Mouse (Mus musculus): Measurements from ENCODE around the gene Speer4e. TPM values are rescaled to one million over a fixed set of nuclear protein-coding genes. Genes with fewer than 3 reads are reported as not detected.
"Not testable (repeated sequence)": the region's sequence is repeated elsewhere in the genome, so short reads cannot be mapped to it uniquely, and the experiment has no call there.

Speer4e gene
- polyA plus RNA-seq (2015; fragmentation: Nextera tagmentation; extraction: Ambion mirVana), result not detected in 2 replicates

- H3K9me3 ChIP-seq (ENCODE audit: low read length); H3K9ac ChIP-seq (replicated peaks; ENCODE audit: low read depth); DNase-seq (ENCODE audit: low spot score); ATAC-seq; H3K4me2 ChIP-seq (replicated peaks; ENCODE audit: low read depth, low read length); H3K27ac ChIP-seq (ENCODE audit: low read length); H3K4me3 ChIP-seq (ENCODE audit: low read depth, low read length); H3K4me1 ChIP-seq (ENCODE audit: insufficient read depth, low read depth, low read length); H3K36me3 ChIP-seq (ENCODE audit: insufficient read depth, low read length); H3K27me3 ChIP-seq (replicated peaks; ENCODE audit: insufficient read depth, low read length): not testable (repeated sequence)
- 10% methylated on average over 1 of the region's 1 CpGs for WGBS
These were observed at the start of gene Speer4e for GRCm38 (mm10) chr5:14938329-14938728. Gene Speer4e (minus strand): TSS chr5:14938429.

- peak; percentile 35; the same call in 1 of the 2 replicates for ATAC-seq
- not testable (repeated sequence) for DNase-seq (ENCODE audit: low spot score); H3K4me1 ChIP-seq (ENCODE audit: insufficient read depth, low read depth, low read length); H3K4me3 ChIP-seq (ENCODE audit: low read depth, low read length); H3K36me3 ChIP-seq (ENCODE audit: insufficient read depth, low read length); H3K27ac ChIP-seq (ENCODE audit: low read length); H3K27me3 ChIP-seq (replicated peaks; ENCODE audit: insufficient read depth, low read length); H3K4me2 ChIP-seq (replicated peaks; ENCODE audit: low read depth, low read length); H3K9ac ChIP-seq (replicated peaks; ENCODE audit: low read depth); H3K9me3 ChIP-seq (ENCODE audit: low read length)
- 34% methylated on average over 5 of the region's 6 CpGs for WGBS
These were observed 48.6 kb upstream of the Speer4e start for GRCm38 (mm10) chr5:14986649-14987387.

- DNase-seq (ENCODE audit: low spot score); H3K4me3 ChIP-seq (ENCODE audit: low read depth, low read length); H3K4me2 ChIP-seq (replicated peaks; ENCODE audit: low read depth, low read length); H3K36me3 ChIP-seq (ENCODE audit: insufficient read depth, low read length); H3K9ac ChIP-seq (replicated peaks; ENCODE audit: low read depth); H3K9me3 ChIP-seq (ENCODE audit: low read length); H3K27me3 ChIP-seq (replicated peaks; ENCODE audit: insufficient read depth, low read length); ATAC-seq; H3K4me1 ChIP-seq (ENCODE audit: insufficient read depth, low read depth, low read length); H3K27ac ChIP-seq (ENCODE audit: low read length): not testable (repeated sequence)
- WGBS, result no CpG with 5 or more reads among the region's 1 CpGs
These were observed 40.6 kb upstream of the Speer4e start, which contains the start of gene Gm10354 for GRCm38 (mm10) chr5:14978835-14979234. Gene Gm10354 (minus strand): TSS chr5:14978935.

GRCm38 (mm10) chr5:14977368-14977767 is 39.1 kb upstream of the Speer4e start:
- H3K9ac ChIP-seq (replicated peaks; ENCODE audit: low read depth); DNase-seq (ENCODE audit: low spot score); H3K9me3 ChIP-seq (ENCODE audit: low read length); H3K4me3 ChIP-seq (ENCODE audit: low read depth, low read length); H3K27ac ChIP-seq (ENCODE audit: low read length); H3K4me1 ChIP-seq (ENCODE audit: insufficient read depth, low read depth, low read length); H3K36me3 ChIP-seq (ENCODE audit: insufficient read depth, low read length); H3K4me2 ChIP-seq (replicated peaks; ENCODE audit: low read depth, low read length); ATAC-seq; H3K27me3 ChIP-seq (replicated peaks; ENCODE audit: insufficient read depth, low read length): not testable (repeated sequence)
- 68% methylated on average over 4 of the region's 4 CpGs for WGBS

- not testable (repeated sequence) for H3K27me3 ChIP-seq (replicated peaks; ENCODE audit: insufficient read depth, low read length); ATAC-seq
- 49% methylated on average over 3 of the region's 4 CpGs for WGBS
These were observed 37.1 kb upstream of the Speer4e start for GRCm38 (mm10) chr5:14975294-14975693.

GRCm38 (mm10) chr5:14972841-14973240 is 34.6 kb upstream of the Speer4e start:
- 72% methylated on average over 3 of the region's 3 CpGs for WGBS
- not testable (repeated sequence) for H3K4me3 ChIP-seq (ENCODE audit: low read depth, low read length); H3K4me1 ChIP-seq (ENCODE audit: insufficient read depth, low read depth, low read length); H3K27ac ChIP-seq (ENCODE audit: low read length); H3K9ac ChIP-seq (replicated peaks; ENCODE audit: low read depth); DNase-seq (ENCODE audit: low spot score); H3K9me3 ChIP-seq (ENCODE audit: low read length); H3K4me2 ChIP-seq (replicated peaks; ENCODE audit: low read depth, low read length); H3K36me3 ChIP-seq (ENCODE audit: insufficient read depth, low read length); ATAC-seq; H3K27me3 ChIP-seq (replicated peaks; ENCODE audit: insufficient read depth, low read length)

More at GRCm38 (mm10) chr5:14975294-14975693, 37.1 kb upstream of the Speer4e start:
- not testable (repeated sequence) for H3K4me2 ChIP-seq (replicated peaks; ENCODE audit: low read depth, low read length); H3K9ac ChIP-seq (replicated peaks; ENCODE audit: low read depth); H3K4me3 ChIP-seq (ENCODE audit: low read depth, low read length); H3K4me1 ChIP-seq (ENCODE audit: insufficient read depth, low read depth, low read length); H3K9me3 ChIP-seq (ENCODE audit: low read length); H3K27ac ChIP-seq (ENCODE audit: low read length); H3K36me3 ChIP-seq (ENCODE audit: insufficient read depth, low read length); DNase-seq (ENCODE audit: low spot score)

GRCm38 (mm10) chr5:14963821-14964220 is 25.6 kb upstream of the Speer4e start:
- not testable (repeated sequence) for ATAC-seq; H3K4me1 ChIP-seq (ENCODE audit: insufficient read depth, low read depth, low read length); H3K27me3 ChIP-seq (replicated peaks; ENCODE audit: insufficient read depth, low read length); H3K4me3 ChIP-seq (ENCODE audit: low read depth, low read length); H3K27ac ChIP-seq (ENCODE audit: low read length); H3K9ac ChIP-seq (replicated peaks; ENCODE audit: low read depth); H3K4me2 ChIP-seq (replicated peaks; ENCODE audit: low read depth, low read length); DNase-seq (ENCODE audit: low spot score); H3K36me3 ChIP-seq (ENCODE audit: insufficient read depth, low read length); H3K9me3 ChIP-seq (ENCODE audit: low read length)
- 80% methylated on average over 13 of the region's 13 CpGs for WGBS

- not testable (repeated sequence) for H3K4me3 ChIP-seq (ENCODE audit: low read depth, low read length); H3K4me1 ChIP-seq (ENCODE audit: insufficient read depth, low read depth, low read length); H3K9me3 ChIP-seq (ENCODE audit: low read length); H3K9ac ChIP-seq (replicated peaks; ENCODE audit: low read depth); H3K27me3 ChIP-seq (replicated peaks; ENCODE audit: insufficient read depth, low read length); DNase-seq (ENCODE audit: low spot score); ATAC-seq; H3K27ac ChIP-seq (ENCODE audit: low read length); H3K36me3 ChIP-seq (ENCODE audit: insufficient read depth, low read length); H3K4me2 ChIP-seq (replicated peaks; ENCODE audit: low read depth, low read length)
- 78% methylated on average over 4 of the region's 4 CpGs for WGBS
These were observed 23.3 kb upstream of the Speer4e start for GRCm38 (mm10) chr5:14961502-14961901.

GRCm38 (mm10) chr5:14955928-14956706 is 17.9 kb upstream of the Speer4e start:
- H3K36me3 ChIP-seq (ENCODE audit: insufficient read depth, low read length); H3K27ac ChIP-seq (ENCODE audit: low read length); ATAC-seq; H3K27me3 ChIP-seq (replicated peaks; ENCODE audit: insufficient read depth, low read length); H3K9me3 ChIP-seq (ENCODE audit: low read length); H3K4me2 ChIP-seq (replicated peaks; ENCODE audit: low read depth, low read length); H3K9ac ChIP-seq (replicated peaks; ENCODE audit: low read depth); H3K4me1 ChIP-seq (ENCODE audit: insufficient read depth, low read depth, low read length); H3K4me3 ChIP-seq (ENCODE audit: low read depth, low read length): not testable (repeated sequence)
- 96% methylated on average over 1 of the region's 1 CpGs for WGBS
- peak; percentile 4 for DNase-seq (ENCODE audit: low spot score)
